Mouse (Mus musculus) hindbrain, embryonic 10.5 days (tissue): ENCODE measurements around the gene Plxnb2. TPM values are rescaled to one million over a fixed set of nuclear protein-coding genes. Genes with fewer than 3 reads are reported as not detected.
A peak's percentile ranks its signal among the peaks of the same experiment; 100 is the strongest.

ENCODE experiments used
- DNase-seq: peaks from one replicate; pipeline ENCODE4 v3.0.0-alpha.2; 2017; ENCODE audit warnings: low spot score
- H3K27ac ChIP-seq: fragments of 300-500 bp; sonication (generic); 2 replicates; pipeline ENCODE4 v1.5.1; 2016; ENCODE audit warnings: mild to moderate bottlenecking, moderate library complexity
- H3K27me3 ChIP-seq: fragments of 300-500 bp; sonication (generic); 2 replicates; pipeline ENCODE4 v1.6.1; 2016; ENCODE audit warnings: mild to moderate bottlenecking; ENCODE audit not compliant: poor library complexity, insufficient read depth, severe bottlenecking
- H3K36me3 ChIP-seq: fragments of 300-500 bp; sonication (generic); 2 replicates; pipeline ENCODE4 v1.6.1; 2016; ENCODE audit warnings: mild to moderate bottlenecking, moderate library complexity
- H3K4me1 ChIP-seq: fragments of 300-500 bp; sonication (generic); replicated peaks from 2 replicates; pipeline ENCODE4 v1.6.1; 2016; ENCODE audit warnings: mild to moderate bottlenecking
- H3K4me3 ChIP-seq: fragments of 300-500 bp; sonication (generic); 2 replicates; pipeline ENCODE4 v1.5.1; 2016; ENCODE audit warnings: mild to moderate bottlenecking, moderate library complexity
- H3K9me3 ChIP-seq: fragments of 300-500 bp; sonication (generic); 2 replicates; pipeline ENCODE4 v1.6.1; 2016; ENCODE audit warnings: mild to moderate bottlenecking, moderate library complexity
- WGBS: fragments of 180-500 bp; shearing (Covaris S2); methylation state at CpG from one replicate; pipeline ENCODE4 v1.1.7; 2016; 5-methylcytosine and 5-hydroxymethylcytosine counted together
- polyA plus RNA-seq: library from polyadenylated mRNA; unstranded; fragments of >200 nt; fragmentation: Nextera tagmentation; extraction: Ambion mirVana; gene quantifications from 2 replicates; pipeline ENCODE4 v1.2.1, GENCODE M21; 2016

Plxnb2 gene
- polyA plus RNA-seq, 1 experiment from 2014 or later, result 155 TPM

- peaks cover 68% of the 10 kb centered on the region for H3K4me1 ChIP-seq
- no peak overlapping the region for H3K27ac ChIP-seq
- peaks cover 46% of the 10 kb centered on the region for H3K36me3 ChIP-seq
- no peak for DNase-seq
- H3K9me3 ChIP-seq, result no peaks in the 10 kb centered on the region
- H3K27me3 ChIP-seq, result peaks cover 70% of the 10 kb centered on the region
- WGBS, result 91% methylated on average over 11 of the region's 11 CpGs
- H3K4me3 ChIP-seq, result no peak overlapping the region
These were observed 35.6 kb downstream of the Plxnb2 start for GRCm38 (mm10) chr15:89144965-89145364.

GRCm38 (mm10) chr15:89143134-89143533, 37.5 kb downstream of the Plxnb2 start:
- 86% methylated on average over 2 of the region's 2 CpGs for WGBS
- Histone ChIP-seq H3K36me3 (peaks cover 46% of the 10 kb centered on the region), H3K27me3 (peaks cover 62% of the 10 kb centered on the region)

GRCm38 (mm10) chr15:89141905-89142304, 38.7 kb downstream of the Plxnb2 start:
- peaks cover 66% of the 10 kb centered on the region for H3K4me1 ChIP-seq
- no peak overlapping the region for H3K27ac ChIP-seq
- WGBS, result 73% methylated on average over 4 of the region's 4 CpGs
- H3K4me3 ChIP-seq, result no peak overlapping the region
- DNase-seq, result no peak
- H3K27me3 ChIP-seq, result peaks cover 50% of the 10 kb centered on the region
- no peaks in the 10 kb centered on the region for H3K9me3 ChIP-seq
- H3K36me3 ChIP-seq, result peaks cover 46% of the 10 kb centered on the region

More at GRCm38 (mm10) chr15:89143134-89143533, 37.5 kb downstream of the Plxnb2 start:
- H3K27ac ChIP-seq, result no peak overlapping the region
- DNase-seq, result no peak
- peaks cover 68% of the 10 kb centered on the region for H3K4me1 ChIP-seq
- H3K9me3 ChIP-seq, result no peaks in the 10 kb centered on the region
- H3K4me3 ChIP-seq, result no peak overlapping the region

GRCm38 (mm10) chr15:89141443-89141842, 39.1 kb downstream of the Plxnb2 start:
- Histone ChIP-seq H3K27me3 (peaks cover 45% of the 10 kb centered on the region), H3K4me1 (peaks cover 61% of the 10 kb centered on the region), H3K27ac (peak overlapping the region; percentile 88), H3K4me3 (peak overlapping the region; percentile 66), H3K36me3 (peaks cover 44% of the 10 kb centered on the region), H3K9me3 (no peaks in the 10 kb centered on the region)
- DNase-seq, result peak; percentile 20
- 21% methylated on average over 5 of the region's 5 CpGs for WGBS

- Histone ChIP-seq H3K4me3 (peak within 1 kb of the TSS; percentile 66), H3K27ac (peak within 1 kb of the TSS; percentile 88), H3K9me3 (no peaks in the 10 kb centered on the region), H3K27me3 (peaks cover 38% of the 10 kb centered on the region), H3K4me1 (peaks cover 54% of the 10 kb centered on the region), H3K36me3 (peaks cover 38% of the 10 kb centered on the region)
- WGBS, result 1% methylated on average over 21 of the region's 21 CpGs
- peak; percentile 79 for DNase-seq
These were observed 39.8 kb downstream of the Plxnb2 start, which contains the start of gene Mapk12 for GRCm38 (mm10) chr15:89140659-89141252. Mapk12 (minus strand) TSS chr15:89140703.

- Histone ChIP-seq H3K4me1 (peaks cover 52% of the 10 kb centered on the region), H3K27me3 (peaks cover 32% of the 10 kb centered on the region), H3K27ac (peak overlapping the region; percentile 88)
These were observed 40.4 kb downstream of the Plxnb2 start for GRCm38 (mm10) chr15:89140048-89140658.

GRCm38 (mm10) chr15:89138531-89138930, 42.1 kb downstream of the Plxnb2 start:
- H3K36me3 ChIP-seq, result peaks cover 22% of the 10 kb centered on the region
- peaks cover 28% of the 10 kb centered on the region for H3K27me3 ChIP-seq
- 95% methylated on average over 6 of the region's 6 CpGs for WGBS
- no peaks in the 10 kb centered on the region for H3K9me3 ChIP-seq
- peak overlapping the region; percentile 0; the same call in 1 of the 2 replicates for H3K4me3 ChIP-seq
- no peak for DNase-seq
- H3K27ac ChIP-seq, result no peak overlapping the region
- peaks cover 51% of the 10 kb centered on the region for H3K4me1 ChIP-seq

More at GRCm38 (mm10) chr15:89140048-89140658, 40.4 kb downstream of the Plxnb2 start:
- peak; percentile 58 for DNase-seq
- WGBS, result under 1% methylated on average over 53 of the region's 53 CpGs
- peaks cover 34% of the 10 kb centered on the region for H3K36me3 ChIP-seq
- H3K4me3 ChIP-seq, result peak overlapping the region; percentile 66
- H3K9me3 ChIP-seq, result no peaks in the 10 kb centered on the region

GRCm38 (mm10) chr15:89138046-89138405, 42.6 kb downstream of the Plxnb2 start:
- WGBS, result 89% methylated on average over 7 of the region's 7 CpGs
- Histone ChIP-seq H3K27ac (no peak overlapping the region), H3K4me1 (peaks cover 51% of the 10 kb centered on the region), H3K36me3 (peaks cover 21% of the 10 kb centered on the region), H3K9me3 (no peaks in the 10 kb centered on the region), H3K27me3 (peaks cover 28% of the 10 kb centered on the region), H3K4me3 (no peak overlapping the region)
- no peak for DNase-seq

- 74% methylated on average over 11 of the region's 11 CpGs for WGBS
- peaks cover 51% of the 10 kb centered on the region for H3K4me1 ChIP-seq
- no peak overlapping the region for H3K27ac ChIP-seq
These were observed 43.1 kb downstream of the Plxnb2 start for GRCm38 (mm10) chr15:89137378-89138045.

GRCm38 (mm10) chr15:89136461-89137155, 44.0 kb downstream of the Plxnb2 start:
- no peak overlapping the region for H3K4me3 ChIP-seq
- peaks cover 25% of the 10 kb centered on the region for H3K36me3 ChIP-seq
- no peak for DNase-seq
- H3K27ac ChIP-seq, result no peak overlapping the region
- H3K4me1 ChIP-seq, result peaks cover 44% of the 10 kb centered on the region
- H3K27me3 ChIP-seq, result peaks cover 16% of the 10 kb centered on the region
- H3K9me3 ChIP-seq, result no peaks in the 10 kb centered on the region
- WGBS, result 92% methylated on average over 5 of the region's 5 CpGs

More at GRCm38 (mm10) chr15:89137378-89138045, 43.1 kb downstream of the Plxnb2 start:
- Histone ChIP-seq H3K4me3 (0 out of 2 replicates have a peak overlapping the region, but pooled peaks have one; percentile 6), H3K36me3 (peaks cover 21% of the 10 kb centered on the region), H3K9me3 (no peaks in the 10 kb centered on the region), H3K27me3 (peaks cover 24% of the 10 kb centered on the region)
- DNase-seq, result no peak

GRCm38 (mm10) chr15:89131316-89131715, 49.3 kb downstream of the Plxnb2 start:
- 93% methylated on average over 3 of the region's 3 CpGs for WGBS
- H3K36me3 ChIP-seq, result peaks cover 46% of the 10 kb centered on the region

GRCm38 (mm10) chr15:89130245-89130644, 50.3 kb downstream of the Plxnb2 start:
- peaks cover 48% of the 10 kb centered on the region for H3K36me3 ChIP-seq
- H3K27me3 ChIP-seq, result no peaks in the 10 kb centered on the region
- H3K9me3 ChIP-seq, result no peaks in the 10 kb centered on the region
- no peak overlapping the region for H3K4me3 ChIP-seq
- no peak overlapping the region for H3K27ac ChIP-seq
- no peak for DNase-seq
- peaks cover 20% of the 10 kb centered on the region for H3K4me1 ChIP-seq

More at GRCm38 (mm10) chr15:89131316-89131715, 49.3 kb downstream of the Plxnb2 start:
- Histone ChIP-seq H3K4me3 (no peak overlapping the region), H3K4me1 (peaks cover 20% of the 10 kb centered on the region), H3K9me3 (no peaks in the 10 kb centered on the region), H3K27ac (no peak overlapping the region), H3K27me3 (no peaks in the 10 kb centered on the region)
- no peak for DNase-seq
